Mouse (Mus musculus) cerebellum, adult 8-10 months (tissue): ENCODE data around the gene Xirp1.

Source experiments
- DNase-seq: peaks from one replicate; pipeline ENCODE4 v3.0.0; 2022

The Xirp1 gene

DNA sequence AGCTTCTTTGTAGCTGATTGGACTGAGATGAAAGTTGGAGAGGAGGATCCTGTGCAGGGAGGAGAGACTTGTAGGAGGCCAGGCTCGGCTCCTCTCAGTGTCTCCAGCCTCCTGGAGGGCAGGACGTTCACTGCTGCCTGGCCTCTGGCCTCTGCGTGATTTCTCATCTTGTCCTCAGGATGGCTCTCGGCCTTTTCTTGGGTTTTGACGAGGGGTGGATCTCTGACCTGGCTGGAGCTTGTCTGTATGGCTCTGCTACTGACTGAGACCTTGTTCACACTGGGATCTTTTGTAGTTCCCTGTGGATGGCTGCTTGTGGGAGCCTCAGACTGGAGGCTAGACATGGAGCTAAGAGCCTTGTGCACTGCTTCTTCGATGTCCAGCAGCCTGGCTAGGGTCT lies 8.6 kb downstream of the Xirp1 start:
- DNase-seq, result no peak

DNA sequence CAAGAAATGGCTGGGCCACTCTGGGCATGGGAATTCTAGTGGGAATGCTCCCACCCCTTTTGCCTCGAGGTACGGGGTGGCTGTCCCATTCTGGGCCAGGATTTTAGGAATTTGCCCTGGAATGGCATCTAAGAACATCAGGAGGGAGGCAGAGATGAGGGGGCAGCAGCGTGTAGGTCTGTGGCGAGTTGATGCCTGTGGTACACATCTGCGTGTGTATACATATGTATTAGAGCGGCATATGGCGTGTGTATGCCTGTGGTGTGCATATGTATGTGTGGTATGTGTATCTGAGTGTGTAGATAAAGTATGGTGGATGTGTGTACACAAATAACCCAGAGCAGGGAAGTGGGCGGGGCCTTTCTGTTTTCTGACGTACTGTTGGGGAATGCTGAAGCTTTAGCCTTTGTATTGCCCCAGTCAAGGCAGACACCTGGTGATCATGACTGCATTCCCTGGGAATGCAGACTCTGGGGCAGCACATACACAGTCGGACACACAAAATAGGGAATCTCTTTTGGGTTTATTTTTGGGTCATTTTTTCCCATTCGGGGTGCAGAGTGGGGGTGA lies 10.1 kb downstream of the Xirp1 start:
- DNase-seq, result no peak

GRCm38 (mm10) chr9:120012781-120013180 lies 10.6 kb downstream of the Xirp1 start:
- DNase-seq, result no peak

- DNase-seq, result peak; percentile 11
Measured at GRCm38 (mm10) chr9:120012161-120012560, 11.2 kb downstream of the Xirp1 start.

DNA sequence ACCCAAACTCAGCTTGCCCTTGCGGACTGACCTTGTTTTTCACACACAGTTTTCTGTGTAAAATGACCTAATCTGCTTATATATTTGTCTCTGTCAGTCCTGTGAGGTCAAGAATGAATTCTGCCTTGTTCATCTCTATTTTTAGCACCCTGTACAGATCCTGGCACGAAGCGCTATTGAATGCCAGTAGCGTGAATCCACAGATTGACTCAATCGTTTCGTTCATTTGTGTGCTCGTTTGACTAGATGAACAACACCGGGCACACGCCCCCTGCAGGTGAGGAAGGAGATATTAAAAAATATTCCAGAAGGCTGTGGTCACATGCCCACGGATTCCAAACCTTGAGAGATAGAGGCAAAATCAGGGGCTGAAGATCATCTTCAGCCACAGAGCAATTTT lies 11.9 kb downstream of the Xirp1 start:
- DNase-seq, result peak; percentile 81

- peak; percentile 97 for DNase-seq
Measured at GRCm38 (mm10) chr9:120010781-120011511, 12.5 kb downstream of the Xirp1 start.

- no peak for DNase-seq
Measured at GRCm38 (mm10) chr9:120009871-120010270, 13.5 kb downstream of the Xirp1 start.

DNA sequence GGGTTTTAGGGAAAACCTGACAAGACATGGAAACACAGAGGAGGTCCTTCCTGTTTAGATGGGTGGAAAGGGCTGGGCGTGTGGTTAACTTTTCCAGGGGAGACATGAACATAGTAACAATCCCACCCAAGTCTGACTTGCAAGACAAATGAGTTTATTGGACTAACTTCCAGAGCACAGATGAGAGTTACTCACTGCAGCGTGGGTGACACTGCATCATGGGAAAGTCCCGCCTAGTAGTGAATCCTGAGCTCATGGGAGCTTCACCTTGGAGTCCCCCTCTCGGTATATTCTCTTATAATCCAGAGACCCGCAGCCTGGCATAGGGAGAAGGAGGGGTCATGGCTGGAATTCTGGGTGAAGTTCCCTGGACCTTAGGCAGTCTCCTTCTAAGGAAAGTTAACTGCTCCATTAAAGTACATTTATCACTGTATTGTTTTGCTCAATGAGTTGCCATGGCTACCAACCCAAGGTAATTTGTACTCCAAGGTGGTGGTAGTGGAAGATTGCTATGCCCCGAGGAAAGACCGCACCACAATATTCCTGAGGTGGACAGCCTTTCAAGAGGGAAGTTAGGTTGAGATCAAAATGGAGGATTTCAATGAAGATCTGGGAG lies 14.1 kb downstream of the Xirp1 start:
- no peak for DNase-seq

DNA sequence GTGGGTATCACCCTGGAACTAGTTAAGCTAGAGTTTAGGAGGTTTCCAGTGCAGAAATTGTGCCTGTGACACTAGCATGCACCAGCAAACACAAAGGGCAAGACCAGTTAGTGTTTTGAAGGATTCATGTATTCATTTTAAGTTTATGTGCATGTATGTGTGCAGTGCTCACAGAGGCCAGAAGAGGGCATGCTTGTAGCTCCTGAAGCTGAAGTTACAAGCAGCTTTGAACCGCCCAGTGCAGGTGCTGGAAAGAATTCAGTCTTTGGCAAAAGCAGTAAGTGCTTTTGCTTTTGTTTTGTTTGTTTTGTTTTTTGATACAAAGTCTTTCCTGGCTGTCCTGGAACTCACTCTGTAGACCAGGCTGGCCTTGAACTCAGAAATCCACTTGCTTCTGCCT lies 15.6 kb downstream of the Xirp1 start:
- no peak for DNase-seq

GRCm38 (mm10) chr9:120005936-120006335 lies 17.5 kb downstream of the Xirp1 start:
- no peak for DNase-seq

- no peak for DNase-seq
Measured at GRCm38 (mm10) chr9:120002893-120003292, 20.5 kb downstream of the Xirp1 start.

GRCm38 (mm10) chr9:120001945-120002725 lies 21.3 kb downstream of the Xirp1 start:
- DNase-seq, result peak; percentile 16

GRCm38 (mm10) chr9:120000761-120001160 lies 22.6 kb downstream of the Xirp1 start:
- DNase-seq, result no peak

DNA sequence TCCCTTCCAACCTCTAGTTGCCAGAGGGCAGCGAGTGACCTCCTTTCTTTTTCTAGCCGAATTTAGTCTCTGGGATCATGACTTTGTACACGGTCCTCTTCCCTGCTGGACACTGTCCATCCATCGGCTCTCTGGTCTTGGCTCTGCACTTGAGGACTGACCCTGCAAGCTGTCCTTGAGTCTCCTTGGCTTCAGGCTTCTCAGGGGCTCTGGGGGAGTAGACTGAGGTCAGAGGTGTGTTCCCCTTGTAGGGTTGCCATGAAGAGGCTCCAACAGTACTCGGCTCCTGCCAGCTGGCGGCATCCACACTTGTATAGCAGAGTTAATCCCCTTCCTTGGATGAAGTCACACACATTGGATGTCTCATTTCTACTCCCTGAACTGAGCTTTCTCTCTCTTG lies 23.8 kb downstream of the Xirp1 start:
- DNase-seq, result no peak

DNA sequence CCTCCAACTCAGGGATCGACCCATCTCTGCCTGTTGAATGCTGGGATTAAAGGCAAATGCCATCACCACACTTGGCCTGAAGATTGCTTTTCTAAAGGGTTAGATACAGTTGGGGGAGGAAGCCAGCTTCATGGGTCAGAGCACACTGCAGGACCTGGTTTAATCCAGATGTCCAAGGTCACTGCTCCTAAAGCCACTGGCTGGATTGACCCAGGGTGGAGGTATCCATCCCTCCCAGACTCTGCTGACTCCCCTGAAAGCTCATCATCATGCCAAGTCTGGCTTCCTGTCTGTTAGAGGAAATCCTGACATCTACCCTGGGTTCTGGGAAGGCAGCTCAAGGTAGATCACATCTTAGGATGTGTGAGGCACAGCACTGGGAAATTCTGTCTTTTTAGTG lies 24.6 kb downstream of the Xirp1 start:
- no peak for DNase-seq

GRCm38 (mm10) chr9:119996080-119996479 lies 27.3 kb downstream of the Xirp1 start:
- DNase-seq, result no peak

DNA sequence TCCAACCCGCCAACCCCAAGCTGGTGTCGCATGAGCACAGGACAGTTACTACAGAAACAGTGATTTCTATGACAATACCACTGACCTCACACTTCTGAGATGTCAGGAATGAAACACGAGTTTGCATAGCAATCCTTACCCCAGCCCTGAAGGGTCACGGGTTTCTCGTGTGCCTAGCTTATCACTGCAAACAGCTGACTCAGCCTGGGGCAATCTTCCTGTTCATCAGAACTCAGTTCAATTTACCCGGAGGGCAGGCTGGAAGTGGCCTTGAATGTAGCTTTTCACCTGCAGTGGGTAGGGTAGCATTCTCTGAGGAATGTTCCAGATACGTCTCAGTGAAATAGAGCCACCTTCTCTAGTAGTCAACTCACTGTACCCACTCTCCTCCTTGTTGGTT lies 29.2 kb downstream of the Xirp1 start:
- no peak for DNase-seq

DNA sequence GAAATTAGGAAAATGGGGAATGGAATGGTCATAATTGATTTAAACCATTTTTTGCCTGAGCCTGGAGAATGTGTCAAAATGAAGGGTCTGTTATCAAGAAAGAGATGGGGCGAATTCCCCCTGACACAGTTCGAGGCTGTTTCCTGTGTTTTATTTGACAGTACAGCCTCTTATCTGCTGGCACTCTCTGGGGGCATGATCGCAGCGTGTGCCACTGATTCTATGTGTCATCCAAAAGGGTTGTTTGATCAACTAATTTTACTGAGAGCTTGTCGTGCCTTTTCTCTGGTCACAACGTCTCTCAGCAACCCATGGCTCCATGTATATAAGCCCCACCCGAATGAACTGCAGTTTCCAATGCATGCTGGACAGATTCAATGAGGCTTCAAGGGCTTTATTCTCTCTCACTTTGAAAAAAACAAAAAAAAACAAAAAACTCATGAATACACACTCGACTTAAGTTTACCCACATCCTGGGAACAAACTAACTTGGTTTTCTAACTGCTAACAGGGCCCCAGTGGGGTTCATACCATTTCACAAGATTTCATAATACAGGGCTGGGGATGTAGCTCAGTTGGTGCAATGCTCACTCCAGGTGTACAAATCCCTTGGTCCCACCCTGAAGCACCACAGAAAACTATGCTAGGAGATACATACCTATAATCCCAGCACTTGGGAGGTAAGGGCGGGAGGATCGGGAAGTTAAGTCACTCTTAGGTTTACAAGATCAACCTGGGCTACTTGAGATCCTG lies 30.1 kb downstream of the Xirp1 start:
- DNase-seq, result no peak

DNA sequence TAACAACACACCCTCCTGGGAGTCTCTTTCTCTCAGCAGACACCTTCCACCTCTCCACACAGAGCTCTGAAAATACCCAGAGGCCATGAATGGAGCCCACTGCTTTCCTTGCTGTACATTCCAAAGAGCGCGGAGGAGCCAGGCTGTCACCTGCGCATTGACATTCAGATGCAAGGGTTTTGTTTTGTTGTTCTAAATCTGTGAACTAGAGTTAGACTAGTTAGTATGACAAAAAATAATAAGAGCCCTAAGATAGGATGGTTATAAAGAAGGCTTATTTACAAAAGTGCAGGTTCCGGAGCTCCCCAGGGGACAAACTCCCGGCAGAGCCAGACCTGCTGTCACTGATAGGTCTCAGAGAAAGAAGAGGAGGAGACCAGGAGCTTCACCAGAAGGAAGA lies 32.1 kb downstream of the Xirp1 start:
- no peak for DNase-seq

- DNase-seq, result no peak
Measured at GRCm38 (mm10) chr9:119988304-119988703, 35.1 kb downstream of the Xirp1 start.

GRCm38 (mm10) chr9:119985881-119986574 lies 37.4 kb downstream of the Xirp1 start:
- DNase-seq, result no peak

- DNase-seq, result peak; percentile 38
Measured at GRCm38 (mm10) chr9:119984536-119985011, 38.8 kb downstream of the Xirp1 start, which contains the start of gene Csrnp1. TSS of gene Csrnp1 (minus strand) at chr9:119984658.
